Mouse (Mus musculus) stomach, adult 2 months (tissue): Measurements from ENCODE around the gene 3830403N18Rik. TPM values are rescaled to one million over a fixed set of nuclear protein-coding genes. Genes with fewer than 3 reads are reported as not detected.

Experiments
- polyA plus RNA-seq: library from polyadenylated mRNA; depleted of rRNA; stranded (reverse); fragments of >200 nt; gene quantifications from 2 replicates; pipeline ENCODE4 v1.2.3, GENCODE M21; 2012; rRNA removed

Gene 3830403N18Rik
- not detected in 2 replicates for polyA plus RNA-seq

DNA sequence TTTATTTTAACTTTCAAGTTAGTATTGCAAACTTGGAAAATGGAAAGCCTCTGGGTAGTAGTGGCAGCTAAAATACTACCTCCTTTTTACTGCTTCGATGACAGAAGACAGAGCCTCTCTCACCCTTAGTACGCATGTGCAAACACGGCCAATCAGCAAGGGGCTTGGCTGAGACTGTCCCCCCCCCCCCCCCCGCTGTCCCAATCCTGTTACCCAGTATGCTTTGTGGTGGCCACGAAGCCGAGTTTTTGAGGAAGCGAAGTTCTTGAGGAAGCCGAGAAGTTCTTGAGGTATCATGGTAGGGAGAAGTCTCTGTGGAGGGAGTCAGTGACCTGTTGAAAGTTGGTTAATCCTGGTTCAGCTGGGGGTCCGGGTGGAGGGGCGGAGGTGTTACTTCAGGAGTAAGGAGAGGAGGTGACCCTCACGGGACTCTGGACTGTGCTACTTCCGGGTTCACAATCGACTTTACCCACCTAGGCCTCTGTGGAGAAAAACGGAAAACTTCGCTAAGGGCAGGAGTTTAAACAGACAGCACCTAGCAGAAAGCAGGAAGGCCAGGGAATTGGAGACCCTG is at the start of gene 3830403N18Rik:
Gene 3830403N18Rik (plus strand): TSS at position 237 of the 574 bp plus-strand sequence.

Other genes starting within 250 kb of the 3830403N18Rik start
- gene Gm773, start 76.3 kb downstream of the 3830403N18Rik start, polyA plus RNA-seq, result not detected in 2 replicates
- 0.05 and 0.08 TPM in 2 replicates for gene Zfp449, start 209.8 kb downstream of the 3830403N18Rik start, polyA plus RNA-seq
- gene Smim10l2a, start 238.0 kb downstream of the 3830403N18Rik start, polyA plus RNA-seq, result 0.76 and 0.84 TPM in 2 replicates